Mouse (Mus musculus): Measurements from ENCODE around the gene Tsacc. TPM values are rescaled to one million over a fixed set of nuclear protein-coding genes. Genes with fewer than 3 reads are reported as not detected.
"Not testable (repeated sequence)": the region's sequence is repeated elsewhere in the genome, so short reads cannot be mapped to it uniquely, and the experiment has no call there.

The Tsacc gene
- total RNA-seq, 2 experiments from 2014 or later = 5.4 to 7.3 TPM

DNA sequence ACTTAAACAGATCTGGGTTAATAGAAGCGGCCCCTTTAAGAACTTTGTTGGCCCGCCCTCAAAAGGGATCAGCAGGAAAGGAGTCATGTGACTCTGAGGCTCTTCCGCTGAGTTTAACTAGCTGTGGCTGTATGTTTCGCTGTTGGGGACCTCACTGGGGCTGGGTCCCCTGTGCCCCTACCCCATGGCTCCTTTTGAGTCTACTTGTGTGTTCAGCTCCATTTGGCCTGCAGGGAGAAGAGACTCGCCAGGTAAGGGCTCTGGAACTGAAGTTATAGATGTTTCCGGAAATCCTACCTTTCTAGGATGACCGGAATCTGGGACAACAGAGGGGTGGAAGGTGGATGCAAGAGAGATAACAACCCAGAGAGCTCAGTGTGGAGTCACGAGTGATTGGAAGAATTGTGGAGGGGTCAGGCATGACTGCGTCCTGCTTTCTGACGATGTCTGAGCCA, 28.2 kb upstream of the Tsacc start, which contains the start of gene Glmp:
Gene Glmp, plus strand, starts transcription at position 73 of the 455 bp plus-strand sequence.
- DNase-seq = peak; percentile 75

DNA sequence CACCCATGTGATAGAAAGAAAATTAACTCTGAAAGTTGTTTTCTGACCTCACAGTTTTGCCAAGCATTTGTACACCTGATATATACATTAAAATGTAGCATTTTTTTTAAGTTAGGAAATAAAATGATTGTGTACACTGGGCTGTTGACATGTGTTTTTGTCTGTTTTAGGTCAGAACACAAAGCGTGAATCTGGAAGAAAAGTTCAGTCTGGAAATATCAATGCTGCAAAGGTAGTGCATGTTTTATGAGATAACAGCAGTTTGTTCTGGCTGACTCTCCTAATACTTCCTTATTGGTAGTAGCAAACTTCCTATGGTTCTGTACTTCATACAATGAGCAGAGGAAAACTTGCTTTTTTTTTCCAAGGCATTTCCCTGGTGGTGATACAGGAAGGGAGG, 2.4 kb upstream of the Tsacc start:
- Histone ChIP-seq H3K4me3 (no peak overlapping the region), H3K27ac (no peak overlapping the region)
- no peak for DNase-seq
- intact Hi-C loops (cut with DNase I) = no loop called here
- TF ChIP-seq CTCF (IDR thresholded peaks at IDR 0.05) = no peak

More for the DNA sequence above, 28.2 kb upstream of the Tsacc start, which contains the start of gene Glmp:
- H3K27ac ChIP-seq = peak within 1 kb of the TSS; percentile 90
- no peak for TF ChIP-seq CTCF (IDR thresholded peaks at IDR 0.05)
- intact Hi-C loops (cut with DNase I) = no loop called here
- peak within 1 kb of the TSS; percentile 97 for H3K4me3 ChIP-seq

DNA sequence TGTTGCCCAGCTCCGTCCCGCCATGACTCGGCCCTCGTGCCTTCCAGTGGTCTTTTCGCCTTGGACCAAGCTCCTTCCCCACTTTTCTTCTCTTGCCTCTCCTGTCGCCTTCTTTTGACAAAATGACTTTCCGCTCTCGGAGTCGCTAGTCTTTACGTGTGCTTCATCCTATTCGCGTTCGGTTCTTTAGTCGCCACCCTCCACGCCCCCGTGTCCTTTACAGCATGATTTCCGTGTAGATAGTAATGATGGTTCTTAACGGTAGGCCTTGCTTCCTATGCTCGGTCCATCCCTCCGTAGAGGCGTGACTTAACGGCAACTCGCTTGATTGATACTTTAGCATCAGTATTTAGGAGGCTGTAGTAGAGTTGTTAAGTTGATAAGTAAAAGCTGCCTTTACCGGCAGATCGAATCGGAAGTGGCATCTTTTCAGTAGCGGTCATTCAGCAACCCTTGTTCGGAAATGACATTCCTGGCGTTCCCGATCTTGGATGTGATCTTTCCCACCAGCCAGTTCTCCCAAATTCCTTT, 587 bp upstream of the Tsacc start:
- peak overlapping the region; percentile 96 for H3K27ac ChIP-seq
- no peak for DNase-seq
- H3K4me3 ChIP-seq = peak overlapping the region; percentile 80
- no peak for TF ChIP-seq CTCF (IDR thresholded peaks at IDR 0.05)
- intact Hi-C loops (cut with DNase I) = no loop called here

DNA sequence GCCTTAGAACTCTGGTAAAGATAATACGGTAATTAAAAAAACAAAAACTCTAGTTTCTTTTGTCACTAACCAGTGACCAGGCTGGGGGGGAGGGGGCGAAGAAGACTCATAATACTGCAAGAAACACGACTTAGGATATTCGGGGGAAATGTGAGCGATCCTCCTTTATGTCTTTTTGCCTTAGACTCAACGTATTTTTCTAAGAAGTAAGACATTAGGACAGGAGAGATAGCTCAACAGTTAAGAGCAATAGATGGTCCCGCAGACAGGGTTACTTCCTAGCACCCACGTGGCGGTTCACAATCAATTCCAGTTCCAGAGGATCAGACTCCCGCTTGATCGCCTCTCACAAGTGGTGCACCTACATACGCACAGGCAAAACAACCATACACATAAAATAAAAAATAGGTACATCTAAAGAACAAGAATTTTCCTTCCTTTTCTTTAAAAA, 664 bp downstream of the Tsacc start:
- TF ChIP-seq CTCF (IDR thresholded peaks at IDR 0.05) = no peak
- no peak for DNase-seq
- intact Hi-C loops (cut with DNase I) = no loop called here
- peak overlapping the region; percentile 80 for H3K4me3 ChIP-seq
- peak overlapping the region; percentile 96 for H3K27ac ChIP-seq

DNA sequence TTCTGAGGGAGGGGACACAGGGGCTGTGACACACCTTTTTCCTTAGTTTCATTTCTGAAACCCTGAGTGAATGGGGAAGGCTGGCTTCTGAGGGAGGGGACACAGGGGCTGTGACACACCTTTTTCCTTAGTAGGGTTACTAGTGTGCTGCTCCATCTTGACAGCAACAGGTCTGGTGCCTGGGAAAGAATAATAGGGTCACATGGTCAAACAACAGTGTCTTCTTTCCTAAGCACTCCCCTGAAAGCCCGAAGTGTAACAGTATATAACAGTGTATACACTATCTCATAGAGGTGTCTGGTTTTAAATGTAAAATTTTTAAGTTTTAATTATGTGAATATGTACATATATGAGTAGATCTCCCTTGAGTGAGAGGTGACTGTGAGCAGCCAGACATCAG, 1.5 kb downstream of the Tsacc start:
- H3K4me3 ChIP-seq; DNase-seq; H3K27ac ChIP-seq; intact Hi-C loops (cut with DNase I): not testable (repeated sequence)

DNA sequence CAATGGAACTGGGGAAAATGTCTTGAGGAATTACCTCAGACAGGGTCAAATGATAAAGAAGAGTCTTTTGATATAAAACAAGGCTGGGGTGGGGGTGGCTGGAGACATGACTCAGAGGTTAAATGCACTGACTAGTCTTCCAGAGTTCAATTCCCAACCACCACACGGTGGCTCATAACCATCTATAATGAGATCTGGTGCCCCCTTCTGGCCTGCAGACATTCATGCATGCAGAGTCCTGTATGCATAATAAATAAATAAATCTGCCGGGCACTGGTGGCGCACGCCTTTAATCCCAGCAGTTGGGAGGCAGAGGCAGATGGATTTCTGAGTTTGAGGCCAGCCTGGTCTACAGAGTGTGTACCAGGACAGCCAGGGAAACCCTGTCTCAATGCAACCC, 4.8 kb downstream of the Tsacc start:
- no peak overlapping the region for H3K27ac ChIP-seq
- intact Hi-C loops (cut with DNase I) = no loop called here
- peak; percentile 25 for DNase-seq

DNA sequence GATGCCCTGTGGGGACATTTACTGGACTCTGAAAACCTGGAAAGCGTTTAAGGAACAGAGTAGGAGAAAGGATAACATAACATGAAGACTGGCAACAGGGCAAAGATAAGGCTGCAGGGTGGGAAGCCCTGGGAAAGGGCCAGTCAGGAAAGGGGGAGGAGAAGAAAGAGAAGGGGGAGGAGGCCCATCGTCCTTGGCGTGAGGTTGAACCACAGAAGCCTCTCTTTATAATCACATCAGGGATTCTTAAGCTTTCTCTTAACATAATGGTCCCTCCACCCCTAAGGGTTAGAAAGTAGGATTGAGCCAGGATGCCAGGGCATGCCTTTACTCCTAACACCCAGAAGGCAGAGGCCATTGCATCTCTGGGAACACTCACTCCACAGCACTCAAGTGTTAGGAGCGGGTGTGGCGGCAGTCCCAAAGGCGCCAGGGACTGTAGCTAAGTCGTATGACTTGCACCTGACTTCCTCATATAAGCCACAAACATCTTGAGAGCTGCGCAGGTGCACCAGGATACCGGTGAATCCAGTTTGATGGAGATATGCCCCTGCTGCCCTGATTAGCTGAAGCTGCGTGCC, 8.6 kb downstream of the Tsacc start:
- intact Hi-C loops (cut with DNase I); H3K4me3 ChIP-seq; DNase-seq; H3K27ac ChIP-seq: not testable (repeated sequence)

More for the DNA sequence above, 4.8 kb downstream of the Tsacc start:
- peak; percentile 58 for TF ChIP-seq CTCF (IDR thresholded peaks at IDR 0.05)
- no peak overlapping the region for H3K4me3 ChIP-seq

DNA sequence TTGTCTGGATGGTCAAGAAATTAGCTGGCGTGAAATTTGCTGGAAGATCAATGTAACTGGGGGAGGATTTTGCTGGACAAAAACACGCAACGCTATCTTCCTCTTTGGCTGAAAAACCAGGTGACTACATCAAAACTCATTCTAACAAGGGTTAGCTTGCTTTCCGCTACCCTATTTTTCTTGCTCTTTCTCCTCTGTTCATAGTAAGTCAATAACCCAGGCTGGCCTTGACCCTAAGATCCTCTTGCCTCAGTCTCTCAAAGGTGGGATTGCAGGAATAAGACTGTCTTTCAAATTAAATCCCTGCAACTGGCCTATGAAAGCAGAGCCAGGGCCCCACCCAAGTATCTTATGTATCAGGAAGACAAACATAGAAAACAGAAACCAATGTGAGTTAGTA, 9.7 kb downstream of the Tsacc start, which contains the start of gene Gm38392:
Gene Gm38392, minus strand, starts transcription at position 101 of the 400 bp plus-strand sequence.
- Histone ChIP-seq H3K4me3 (no peak within 1 kb of the TSS), H3K27ac (no peak within 1 kb of the TSS)
- no peak for DNase-seq
- no peak for TF ChIP-seq CTCF (IDR thresholded peaks at IDR 0.05)
- intact Hi-C loops (cut with DNase I) = no loop called here

DNA sequence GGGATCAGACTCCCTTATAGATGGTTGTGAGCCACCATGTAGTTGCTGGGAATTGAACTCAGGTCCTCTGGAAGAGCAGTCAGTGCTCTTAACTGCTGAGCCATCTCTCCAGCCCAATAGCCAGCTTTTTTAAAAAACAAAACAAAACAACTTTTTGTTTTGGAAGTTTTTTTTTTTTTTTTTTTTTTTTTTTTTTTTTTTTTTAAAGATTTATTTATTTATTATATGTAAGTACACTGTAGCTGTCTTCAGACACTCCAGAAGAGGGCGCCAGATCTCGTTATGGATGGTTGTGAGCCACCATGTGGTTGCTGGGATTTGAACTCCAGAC, 11.3 kb downstream of the Tsacc start:
- DNase-seq; intact Hi-C loops (cut with DNase I); H3K4me3 ChIP-seq; H3K27ac ChIP-seq: not testable (repeated sequence)

DNA sequence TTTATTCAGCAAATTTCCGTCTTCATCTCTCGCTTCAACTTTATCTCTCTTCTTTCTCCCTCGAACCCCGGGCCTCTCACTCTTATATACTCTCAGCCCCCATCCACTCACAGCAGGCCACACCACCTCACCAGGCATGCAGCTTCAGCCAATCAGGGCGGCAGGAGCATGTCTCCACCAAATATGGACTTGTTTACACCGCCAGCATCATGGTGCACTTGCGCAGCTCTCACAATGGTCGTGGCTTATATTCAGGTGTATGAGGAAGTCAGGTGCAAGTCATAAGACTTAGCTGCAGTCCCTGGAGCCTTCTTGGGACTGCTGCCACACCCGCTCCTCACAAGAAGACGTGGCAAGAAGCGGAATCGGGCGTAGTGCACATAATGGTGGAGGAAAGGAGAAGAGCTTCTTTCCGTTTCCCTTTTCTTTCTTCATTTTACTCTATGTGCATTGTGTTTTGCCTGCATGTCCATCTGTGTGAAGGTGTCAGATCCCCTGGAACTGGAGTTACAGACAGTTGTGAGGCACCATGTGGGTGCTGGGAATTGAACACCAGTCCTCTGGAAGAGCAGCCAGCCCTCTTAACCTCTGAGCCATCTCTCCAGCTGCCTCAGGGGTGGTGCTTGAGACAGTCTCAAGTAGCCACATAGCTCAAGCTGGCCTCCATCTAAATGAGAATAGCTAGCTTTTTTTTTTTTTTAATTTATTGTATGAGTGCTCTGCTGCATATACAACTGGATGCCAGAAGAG, 11.8 kb downstream of the Tsacc start:
- H3K27ac ChIP-seq; DNase-seq; intact Hi-C loops (cut with DNase I); H3K4me3 ChIP-seq: not testable (repeated sequence)

DNA sequence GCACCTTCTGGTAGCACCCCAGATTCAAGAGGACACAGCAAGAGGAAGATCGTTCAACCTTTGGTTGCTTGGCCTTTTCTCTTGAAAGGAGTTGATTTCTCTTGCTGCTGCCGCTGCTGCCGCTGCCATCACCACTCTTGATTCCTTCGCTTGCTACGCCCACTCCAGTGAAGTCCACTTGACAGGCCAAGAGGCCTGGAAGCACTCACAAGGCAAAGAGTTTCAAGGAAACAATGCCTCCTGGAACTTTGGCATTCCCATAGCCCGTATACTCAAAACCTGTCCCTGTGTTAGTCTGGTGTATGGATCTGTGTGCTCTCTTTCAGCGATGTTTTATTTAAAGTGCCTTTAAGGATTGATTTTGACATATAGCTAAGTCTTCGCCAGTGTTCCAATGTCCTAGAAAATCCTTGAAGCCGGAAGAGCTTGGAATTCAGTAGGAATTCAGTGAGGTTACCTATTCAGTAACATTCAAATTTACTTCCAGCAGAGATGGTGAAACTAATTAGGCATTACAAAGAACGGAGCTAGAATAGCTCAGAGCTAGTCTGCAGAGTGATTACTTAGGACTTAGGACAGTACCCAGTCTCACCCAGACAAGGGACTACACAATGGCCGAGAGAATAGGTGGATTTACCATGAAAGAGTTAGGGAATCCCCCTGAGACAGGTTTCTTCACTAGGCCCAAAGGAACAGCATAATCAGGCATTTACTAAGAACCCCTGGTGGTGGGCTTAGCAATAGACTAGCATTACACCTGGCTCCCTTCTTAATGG, 15.5 kb downstream of the Tsacc start:
- H3K4me3 ChIP-seq; DNase-seq; H3K27ac ChIP-seq; intact Hi-C loops (cut with DNase I): not testable (repeated sequence)

DNA sequence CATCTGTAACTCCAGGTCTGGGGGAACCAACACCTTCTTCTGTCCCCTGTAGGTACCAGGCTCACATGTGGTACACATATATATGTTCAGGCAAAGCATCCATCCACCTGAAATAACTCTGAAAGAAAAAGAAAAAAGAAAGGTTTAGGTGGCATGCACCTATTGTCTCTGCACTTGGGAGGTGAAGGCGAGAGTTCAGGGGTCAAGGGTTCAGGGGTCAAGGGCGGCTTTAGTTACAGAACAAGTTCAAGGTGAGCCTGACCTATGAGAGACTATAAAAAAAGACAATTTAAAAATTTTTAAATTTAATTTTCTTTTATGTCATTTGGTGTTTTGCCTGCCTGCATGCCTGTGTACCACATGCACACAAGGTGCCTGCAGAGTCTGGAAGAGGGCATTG, 16.8 kb downstream of the Tsacc start:
- DNase-seq = no peak
- Histone ChIP-seq H3K4me3 (no peak overlapping the region), H3K27ac (no peak overlapping the region)
- intact Hi-C loops (cut with DNase I) = no loop called here
- TF ChIP-seq CTCF (IDR thresholded peaks at IDR 0.05) = no peak
